Mouse (Mus musculus) midbrain, embryonic 14.5 days (tissue): Measurements from ENCODE around the gene Vash2. TPM values are rescaled to one million over a fixed set of nuclear protein-coding genes. Genes with fewer than 3 reads are reported as not detected.
A peak's percentile ranks its signal among the peaks of the same experiment; 100 is the strongest.
"Not testable (repeated sequence)": the region's sequence is repeated elsewhere in the genome, so short reads cannot be mapped to it uniquely, and the experiment has no call there.

ENCODE experiments used
- ATAC-seq: fragments of 200-750 bp; cut with Nextera tagmentation; 2 replicates; pipeline ENCODE4 v1.8.0; 2017; ENCODE audit warnings: moderate number of reproducible peaks, moderate library complexity; ENCODE audit not compliant: low FRiP score, low TSS enrichment
- DNase-seq: peaks from one replicate; pipeline ENCODE4 v3.0.0-alpha.2; 2015
- H3K27ac ChIP-seq: fragments of 300-500 bp; sonication (generic); replicated peaks from 2 replicates; pipeline ENCODE4 v1.5.1; 2014; ENCODE audit warnings: mild to moderate bottlenecking, low read depth, low read length, moderate library complexity
- H3K27me3 ChIP-seq: fragments of 300-500 bp; sonication (generic); 2 replicates; pipeline ENCODE4 v1.6.1; 2014; ENCODE audit warnings: low read length, control low read depth, mixed read lengths; ENCODE audit not compliant: control insufficient read depth, insufficient read depth
- H3K36me3 ChIP-seq: fragments of 300-500 bp; sonication (generic); 2 replicates; pipeline ENCODE4 v1.6.1; 2014; ENCODE audit warnings: low read length, control low read depth; ENCODE audit not compliant: control insufficient read depth, insufficient read depth
- H3K4me1 ChIP-seq: fragments of 300-500 bp; sonication (generic); 2 replicates; pipeline ENCODE4 v1.6.1; 2014; ENCODE audit warnings: mild to moderate bottlenecking, antibody characterized with exemption, low read length, control low read depth; ENCODE audit not compliant: control insufficient read depth, insufficient read depth
- H3K4me2 ChIP-seq: fragments of 300-500 bp; sonication (generic); 2 replicates; pipeline ENCODE4 v1.6.1; 2014; ENCODE audit warnings: mild to moderate bottlenecking, low read length, moderate library complexity
- H3K4me3 ChIP-seq: fragments of 300-500 bp; sonication (generic); replicated peaks from 2 replicates; pipeline ENCODE4 v1.5.1; 2014; ENCODE audit warnings: low read depth, low read length
- H3K9ac ChIP-seq: fragments of 300-500 bp; sonication (generic); replicated peaks from 2 replicates; pipeline ENCODE4 v1.6.1; 2014; ENCODE audit warnings: mild to moderate bottlenecking, low read length, moderate library complexity
- H3K9me3 ChIP-seq: fragments of 300-500 bp; sonication (generic); 2 replicates; pipeline ENCODE4 v1.6.1; 2016; ENCODE audit warnings: low read length, control low read depth, mixed read lengths; ENCODE audit not compliant: control insufficient read depth
- WGBS: fragments of 180-500 bp; shearing (Covaris S2); extraction: QIAGEN DNeasy Blood & Tissue Kit; methylation state at CpG from one replicate; pipeline ENCODE4 v1.1.7; 2014; 5-methylcytosine and 5-hydroxymethylcytosine counted together
- polyA plus RNA-seq: library from polyadenylated mRNA; unstranded; fragments of >200 nt; fragmentation: Nextera tagmentation; extraction: Ambion mirVana; gene quantifications from 2 replicates; pipeline ENCODE4 v1.2.1, GENCODE M21; 2014

Vash2 gene
- polyA plus RNA-seq, 1 experiment from 2014 or later, result 102 TPM

DNA sequence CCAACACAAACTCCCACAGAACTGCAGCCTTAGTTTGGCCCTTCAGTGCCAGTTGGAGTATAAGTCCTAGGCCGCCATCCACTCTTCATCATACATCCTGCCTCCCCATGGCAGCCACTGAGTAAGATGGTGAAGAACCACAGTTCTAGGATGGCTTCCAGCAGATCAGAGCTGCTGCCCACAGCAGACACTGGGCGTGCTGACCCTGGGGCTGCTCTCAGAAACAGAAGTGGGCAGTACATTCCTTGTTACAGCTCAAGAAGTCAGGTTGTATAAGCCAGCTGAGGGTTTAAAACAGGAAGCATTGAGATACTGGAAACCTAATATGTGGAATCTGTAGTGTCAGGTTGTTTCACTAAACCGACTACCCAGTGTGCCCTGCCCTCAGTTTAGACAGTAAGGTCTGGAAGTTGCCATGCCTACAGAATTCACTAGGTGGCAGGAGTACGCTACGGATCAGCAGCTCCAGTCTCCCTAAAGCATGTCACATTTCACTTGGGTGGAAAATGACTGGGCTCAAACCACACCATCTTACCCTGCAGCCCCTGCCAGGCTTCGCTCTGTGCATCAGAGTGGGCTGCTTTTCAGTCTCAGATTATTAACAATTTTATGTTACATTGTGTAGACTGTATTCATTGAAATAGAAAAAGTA is 34.9 kb downstream of the Vash2 start:
- peak; percentile 63; the same call in 1 of the 2 replicates for ATAC-seq
- WGBS, result 56% methylated on average over 6 of the region's 6 CpGs
- peaks cover 94% of the 10 kb centered on the region for H3K36me3 ChIP-seq

DNA sequence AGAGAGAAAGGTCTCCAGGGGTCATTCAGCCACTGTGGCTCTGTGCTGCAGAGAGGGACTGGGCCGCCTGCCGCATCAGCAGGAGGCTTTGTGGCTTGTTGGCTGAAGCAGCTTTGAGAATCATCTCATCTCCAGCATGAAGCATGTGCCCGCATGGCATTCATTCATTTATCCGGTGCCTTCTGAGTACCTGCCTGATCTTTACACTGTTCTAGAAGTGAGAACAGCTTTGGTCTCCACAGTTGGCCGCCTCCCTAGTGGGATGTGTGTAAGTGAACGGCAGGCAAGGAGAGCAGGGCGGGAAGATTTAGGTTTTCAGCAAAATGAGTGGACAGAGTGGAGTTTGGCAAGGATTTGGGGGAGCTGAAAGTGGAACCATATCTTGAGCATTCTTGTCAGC is 39.3 kb downstream of the Vash2 start:
- 87% methylated on average over 7 of the region's 7 CpGs for WGBS
- no peak overlapping the region for H3K27ac ChIP-seq
- H3K36me3 ChIP-seq, result peaks cover 90% of the 10 kb centered on the region

More for the DNA sequence above, 34.9 kb downstream of the Vash2 start:
- Histone ChIP-seq H3K27ac (no peak overlapping the region), H3K4me2 (no peak overlapping the region), H3K4me1 (no peaks in the 10 kb centered on the region), H3K9ac (no peak overlapping the region), H3K27me3 (no peaks in the 10 kb centered on the region), H3K4me3 (no peak overlapping the region), H3K9me3 (no peaks in the 10 kb centered on the region)
- DNase-seq, result peak; percentile 87

DNA sequence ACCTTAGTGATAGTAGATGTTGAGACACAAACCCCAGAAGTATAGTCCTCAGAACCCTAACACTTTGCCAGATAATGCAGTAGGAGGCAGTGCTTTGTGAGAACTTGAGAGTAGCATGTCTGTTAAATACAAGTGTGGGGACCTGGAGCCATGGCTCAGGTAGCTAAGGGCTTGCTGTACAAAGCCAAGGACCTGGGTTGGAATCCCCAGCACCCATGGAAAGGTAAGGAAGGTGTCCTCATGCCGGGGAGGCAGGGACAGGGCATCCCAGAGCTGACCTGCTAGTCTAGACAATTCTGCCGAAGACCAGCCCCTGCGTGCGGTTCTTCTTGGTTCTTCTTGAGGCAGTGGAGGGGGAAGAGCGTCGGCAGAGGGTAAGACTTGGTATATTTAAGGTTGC is 48.9 kb downstream of the Vash2 start:
- WGBS, result 93% methylated on average over 6 of the region's 6 CpGs
- H3K9me3 ChIP-seq, result no peaks in the 10 kb centered on the region
- H3K27ac ChIP-seq, result no peak overlapping the region
- H3K4me2 ChIP-seq, result no peak overlapping the region
- DNase-seq (no peak), ATAC-seq (no peak)
- H3K9ac ChIP-seq, result no peak overlapping the region
- peaks cover 23% of the 10 kb centered on the region for H3K36me3 ChIP-seq
- H3K4me1 ChIP-seq, result peaks cover 12% of the 10 kb centered on the region
- H3K4me3 ChIP-seq, result no peak overlapping the region
- no peaks in the 10 kb centered on the region for H3K27me3 ChIP-seq

More for the DNA sequence above, 39.3 kb downstream of the Vash2 start:
- H3K4me2 ChIP-seq, result no peak overlapping the region
- ATAC-seq, result no peak
- H3K9me3 ChIP-seq, result no peaks in the 10 kb centered on the region
- DNase-seq, result no peak
- H3K4me3 ChIP-seq, result no peak overlapping the region
- no peaks in the 10 kb centered on the region for H3K4me1 ChIP-seq
- H3K27me3 ChIP-seq, result no peaks in the 10 kb centered on the region
- no peak overlapping the region for H3K9ac ChIP-seq

DNA sequence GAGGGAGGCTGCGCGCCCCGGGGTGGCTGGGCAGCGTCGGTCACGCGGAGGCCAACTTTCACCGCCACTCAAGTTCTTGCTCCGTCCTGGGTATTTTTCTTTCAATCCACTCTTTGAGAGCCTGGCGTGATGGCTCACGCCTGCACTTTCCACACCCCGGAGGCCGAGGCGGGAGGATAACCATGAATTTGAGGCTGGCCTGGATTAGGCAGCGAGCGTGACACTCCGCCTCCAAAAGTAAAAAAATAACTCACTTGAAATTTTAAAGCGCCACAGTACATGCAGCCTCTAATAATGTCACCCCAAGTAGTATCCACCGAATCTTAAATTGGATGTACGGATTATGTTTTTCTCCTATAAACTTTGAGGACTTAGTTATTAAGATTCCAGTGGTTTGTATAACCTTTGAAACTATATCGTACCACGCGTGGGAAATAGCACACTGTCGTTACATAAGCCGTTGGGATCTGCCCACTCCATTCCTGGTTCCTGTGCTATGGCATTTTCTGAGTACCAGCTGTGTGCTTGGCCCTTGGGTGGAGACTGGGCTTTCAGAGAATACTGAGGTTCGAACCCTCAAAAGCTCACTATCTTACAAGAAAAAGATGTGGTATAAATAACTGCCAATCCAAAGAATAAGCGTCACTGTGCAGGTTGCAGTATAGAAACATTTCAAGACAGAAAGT is 49.9 kb downstream of the Vash2 start:
- Histone ChIP-seq H3K27ac (peak overlapping the region; percentile 99), H3K36me3 (peaks cover 13% of the 10 kb centered on the region), H3K9ac (peak overlapping the region; percentile 87), H3K4me3 (peak overlapping the region; percentile 62), H3K9me3 (no peaks in the 10 kb centered on the region), H3K4me2 (peak overlapping the region; percentile 76), H3K4me1 (peaks cover 12% of the 10 kb centered on the region), H3K27me3 (no peaks in the 10 kb centered on the region)
- ATAC-seq (no peak), DNase-seq (no peak)
- WGBS, result 7% methylated on average over 27 of the region's 27 CpGs

DNA sequence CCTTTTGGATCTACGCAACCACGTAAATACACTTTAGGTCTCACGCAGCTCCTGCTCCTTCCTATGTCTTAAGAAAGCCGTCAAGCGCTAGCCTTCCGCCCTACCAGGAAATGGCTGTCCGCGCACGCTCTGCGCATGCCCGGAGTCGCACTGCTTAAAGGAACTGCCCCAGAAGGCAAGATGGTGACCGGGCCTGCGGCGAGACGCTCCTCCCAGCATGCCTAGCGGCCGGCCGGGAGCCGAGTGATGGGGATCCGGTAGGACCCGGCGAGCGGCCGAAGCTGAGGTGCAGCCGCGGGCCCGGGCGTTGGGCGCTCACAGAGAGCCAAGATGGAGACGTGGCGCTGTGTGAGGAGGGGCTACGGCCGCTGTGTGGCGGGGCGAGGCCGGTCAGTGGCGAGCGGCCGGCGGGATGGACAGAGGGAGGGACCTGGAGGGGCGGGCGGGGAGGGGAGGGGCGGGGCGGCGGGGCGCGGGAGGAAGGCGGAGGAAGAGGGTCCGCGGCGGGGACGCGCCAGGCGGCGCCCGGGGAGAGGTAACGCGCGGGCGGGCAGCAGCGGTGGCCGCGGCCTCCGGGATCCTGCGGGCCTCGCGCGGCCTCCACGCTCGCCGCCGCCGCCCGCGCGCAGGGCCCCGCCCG is 50.6 kb downstream of the Vash2 start:
- Histone ChIP-seq H3K4me1 (peaks cover 12% of the 10 kb centered on the region), H3K9ac (peak overlapping the region; percentile 87), H3K4me3 (peak overlapping the region; percentile 62), H3K9me3 (no peaks in the 10 kb centered on the region), H3K27ac (peak overlapping the region; percentile 99), H3K36me3 (peaks cover 6% of the 10 kb centered on the region; the same call in 1 of the 2 replicates), H3K27me3 (no peaks in the 10 kb centered on the region), H3K4me2 (peak overlapping the region; percentile 76)
- ATAC-seq (peak; percentile 96), DNase-seq (peak; percentile 99)
- WGBS, result under 1% methylated on average over 63 of the region's 79 CpGs

DNA sequence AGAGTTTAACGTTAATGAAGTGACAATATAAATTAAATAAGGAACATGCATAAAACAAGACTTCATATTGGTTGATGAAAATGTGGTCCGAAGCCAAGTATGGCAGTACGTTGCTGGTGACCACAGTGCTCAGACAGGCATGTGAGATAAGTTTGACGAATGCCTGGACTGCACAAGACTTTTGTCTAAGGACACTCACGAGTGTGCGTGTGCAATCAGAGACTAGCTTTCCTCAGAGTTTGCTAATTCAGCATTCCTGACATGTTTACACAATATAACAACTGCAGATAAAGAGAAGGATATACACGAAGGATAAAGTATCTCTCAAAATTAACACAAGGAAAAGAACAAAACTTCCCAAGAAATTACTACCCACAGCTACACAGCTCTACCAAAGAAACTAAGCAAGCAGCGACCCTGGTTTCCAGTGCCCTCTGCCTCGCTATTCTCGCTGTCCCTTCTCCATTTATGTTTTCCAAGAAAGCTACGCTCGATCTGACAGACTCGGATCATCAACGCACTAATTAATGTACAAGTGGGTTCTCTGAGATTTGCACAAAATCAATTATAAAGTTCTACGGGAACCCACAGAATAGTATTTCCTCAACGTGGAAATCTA is 51.2 kb downstream of the Vash2 start:
- peak; percentile 17; the same call in 1 of the 2 replicates for ATAC-seq
- 24% methylated on average over 16 of the region's 16 CpGs for WGBS
- peak overlapping the region; percentile 99 for H3K27ac ChIP-seq
- no peaks in the 10 kb centered on the region for H3K9me3 ChIP-seq
- peak overlapping the region; percentile 62 for H3K4me3 ChIP-seq
- H3K9ac ChIP-seq, result peak overlapping the region; percentile 87
- peak; percentile 31 for DNase-seq
- peaks cover 3% of the 10 kb centered on the region; the same call in 1 of the 2 replicates for H3K36me3 ChIP-seq
- peaks cover 12% of the 10 kb centered on the region for H3K4me1 ChIP-seq
- peak overlapping the region; percentile 76 for H3K4me2 ChIP-seq
- no peaks in the 10 kb centered on the region for H3K27me3 ChIP-seq

DNA sequence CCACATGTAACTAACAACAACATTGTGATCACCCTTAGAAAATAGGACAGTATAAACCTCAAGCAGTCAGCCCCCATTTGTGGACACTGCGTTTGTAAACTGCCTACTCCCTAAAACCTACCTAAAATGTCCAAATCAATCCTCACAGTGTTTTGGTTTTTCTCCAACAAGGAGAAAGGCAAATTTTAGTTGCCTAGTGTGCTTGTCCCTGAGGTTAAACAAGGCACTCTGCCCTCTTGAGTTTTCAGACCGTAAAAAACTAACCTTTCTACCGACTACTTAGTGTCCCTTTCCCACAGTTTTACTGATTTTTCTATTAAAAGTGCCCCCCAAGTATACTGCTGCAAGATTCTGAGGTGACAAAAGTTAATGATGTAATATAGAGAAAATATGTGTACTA is 51.8 kb downstream of the Vash2 start:
- H3K9me3 ChIP-seq, result no peaks in the 10 kb centered on the region
- H3K4me2 ChIP-seq, result peak overlapping the region; percentile 76
- no peak for ATAC-seq
- peaks cover 12% of the 10 kb centered on the region for H3K4me1 ChIP-seq
- H3K27me3 ChIP-seq, result no peaks in the 10 kb centered on the region
- peak overlapping the region; percentile 62; the same call in 1 of the 2 replicates for H3K4me3 ChIP-seq
- H3K27ac ChIP-seq, result no peak overlapping the region
- DNase-seq, result no peak
- WGBS, result 93% methylated on average over 3 of the region's 3 CpGs
- H3K9ac ChIP-seq, result no peak overlapping the region
- no peaks in the 10 kb centered on the region; the same call in 1 of the 2 replicates for H3K36me3 ChIP-seq

DNA sequence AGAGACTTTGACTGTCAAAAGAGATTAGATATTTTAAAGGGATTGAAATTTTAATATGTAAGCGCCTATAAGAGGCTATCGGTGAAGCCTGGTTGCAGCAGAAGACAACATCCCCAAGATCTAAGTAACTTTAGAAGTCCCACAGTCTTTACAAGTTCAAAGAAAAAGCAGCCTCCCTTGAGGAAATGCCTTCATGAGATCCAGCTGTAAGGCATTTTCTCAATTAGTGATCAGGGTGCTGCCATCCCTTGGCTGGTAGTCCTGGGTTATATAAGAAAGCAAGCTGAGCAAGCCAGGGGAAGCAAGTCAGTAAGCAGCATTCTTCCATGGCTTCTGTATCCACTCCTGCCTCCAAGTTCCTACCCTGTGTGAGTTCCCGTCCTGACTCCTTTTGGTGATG is 54.3 kb downstream of the Vash2 start, which contains the start of gene Angel2:
Angel2 (plus strand) TSS at position 301 of the 400 bp plus-strand sequence.
- 81% methylated on average over 3 of the region's 3 CpGs for WGBS
- not testable (repeated sequence) for H3K27ac ChIP-seq, H3K9me3 ChIP-seq, DNase-seq, H3K36me3 ChIP-seq, H3K9ac ChIP-seq, H3K4me3 ChIP-seq, H3K27me3 ChIP-seq, ATAC-seq, H3K4me2 ChIP-seq
- H3K4me1 ChIP-seq, result peaks cover 12% of the 10 kb centered on the region
